Mouse (Mus musculus): ENCODE measurements at regions not wholly inside any gene's neighbourhood (a gene's known extent, or its start where the extent isn't known, plus 50 kb on each side); places are given as distances from the start of the nearest gene placed in this dataset.
A peak's percentile ranks its signal among the peaks of the same experiment; 100 is the strongest.

DNA sequence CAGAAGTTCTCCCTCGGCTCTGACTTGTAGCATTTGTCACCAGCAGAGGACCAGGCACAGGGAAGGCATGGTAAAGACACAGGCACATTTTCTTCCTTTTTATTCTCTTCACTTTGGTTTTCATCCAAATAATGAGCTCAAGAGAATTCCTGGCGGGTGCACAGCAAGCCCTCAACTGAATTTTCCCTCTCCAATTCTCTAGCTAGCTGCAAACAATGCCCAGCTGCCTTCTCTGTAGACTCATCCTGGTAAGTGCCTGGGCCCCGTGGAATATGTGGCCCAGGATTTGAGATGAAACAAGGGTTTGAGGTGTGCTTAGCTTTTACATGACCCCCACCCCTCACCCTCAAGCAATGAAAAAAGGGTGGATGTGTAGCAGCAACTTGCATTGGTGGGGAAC is 90.4 kb downstream of the Otol1 start:
- H3K4me3 ChIP-seq: no peak overlapping the region
- H3K9me3 ChIP-seq: no peaks in the 10 kb centered on the region
- ATAC-seq (ENCODE audit: low FRiP score, low read depth): no peak
- H3K36me3 ChIP-seq: no peaks in the 10 kb centered on the region
- H3K9ac ChIP-seq: no peak overlapping the region
- no peak overlapping the region for H3K4me2 ChIP-seq
- H3K27ac ChIP-seq (replicated peaks): no peak overlapping the region
- H3K27me3 ChIP-seq: no peaks in the 10 kb centered on the region
- 42% methylated on average over 3 of the region's 3 CpGs for WGBS
- no peaks in the 10 kb centered on the region for H3K4me1 ChIP-seq (replicated peaks)

DNA sequence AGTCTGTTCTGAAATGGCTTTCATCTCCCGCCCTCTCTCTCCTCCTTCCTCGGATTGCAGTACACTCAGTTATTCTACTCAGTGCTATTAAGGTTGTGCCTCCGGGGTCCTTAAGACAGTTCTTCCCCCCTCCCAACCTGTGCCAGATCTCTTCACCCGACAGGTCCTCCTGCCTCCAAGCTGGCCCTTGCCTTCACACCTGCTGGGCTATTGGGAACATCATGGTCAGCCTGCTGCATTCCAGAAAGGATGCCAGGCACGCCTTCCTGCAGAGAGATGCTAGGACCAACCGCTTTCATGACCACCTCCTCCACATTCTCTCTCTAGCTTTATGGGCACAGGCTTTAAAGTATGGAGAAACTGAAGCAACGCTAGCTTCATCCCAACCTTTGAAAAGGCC is 94.7 kb downstream of the Otol1 start:
- H3K4me2 ChIP-seq: no peak overlapping the region

DNA sequence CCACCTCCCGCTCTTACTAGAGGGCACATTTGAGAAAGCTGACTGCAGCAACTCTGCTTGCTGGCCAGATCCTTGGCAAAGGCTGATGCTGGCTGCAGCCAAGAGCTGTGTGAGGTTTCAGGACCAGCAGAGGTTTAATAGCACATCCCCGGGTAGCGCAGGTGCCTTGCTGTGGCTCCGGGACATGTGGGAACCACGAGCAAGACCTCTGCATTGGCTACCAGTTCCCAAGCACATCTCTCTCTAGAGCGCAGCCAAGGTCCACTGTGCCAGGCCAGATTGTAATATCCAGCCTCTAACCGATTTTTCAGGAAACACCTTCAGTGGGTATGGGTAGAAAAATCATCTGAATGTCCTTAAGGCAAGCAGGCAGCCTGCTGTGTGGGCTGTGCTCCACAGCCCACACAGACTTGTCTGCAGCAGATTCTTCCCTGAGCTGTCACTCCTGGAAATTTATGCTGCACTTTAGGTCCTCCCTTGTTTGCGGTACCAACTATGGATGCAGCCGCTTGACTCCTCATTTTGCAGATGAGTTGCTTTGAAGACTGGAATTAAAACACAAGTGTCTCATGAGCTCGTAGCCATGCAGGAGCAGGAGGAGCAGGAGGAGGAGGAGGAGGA is 95.3 kb downstream of the Otol1 start:
- peak; percentile 31; the same call in 1 of the 2 replicates for ATAC-seq (ENCODE audit: low FRiP score, low read depth)
- no peak overlapping the region for H3K4me3 ChIP-seq
- no peak overlapping the region for H3K9ac ChIP-seq
- H3K27ac ChIP-seq (replicated peaks): no peak overlapping the region
- no peaks in the 10 kb centered on the region for H3K27me3 ChIP-seq
- H3K9me3 ChIP-seq: no peaks in the 10 kb centered on the region
- H3K36me3 ChIP-seq: no peaks in the 10 kb centered on the region
- no peak overlapping the region for H3K4me2 ChIP-seq
- H3K4me1 ChIP-seq (replicated peaks): peaks cover 8% of the 10 kb centered on the region
- 54% methylated on average over 10 of the region's 10 CpGs for WGBS

More for the DNA sequence above, 94.7 kb downstream of the Otol1 start:
- H3K9me3 ChIP-seq: no peaks in the 10 kb centered on the region
- H3K9ac ChIP-seq: no peak overlapping the region
- H3K4me3 ChIP-seq: no peak overlapping the region
- no peaks in the 10 kb centered on the region for H3K36me3 ChIP-seq
- peaks cover 8% of the 10 kb centered on the region for H3K4me1 ChIP-seq (replicated peaks)
- WGBS: 55% methylated on average over 7 of the region's 7 CpGs
- ATAC-seq (ENCODE audit: low FRiP score, low read depth): no peak
- no peaks in the 10 kb centered on the region for H3K27me3 ChIP-seq
- no peak overlapping the region for H3K27ac ChIP-seq (replicated peaks)

GRCm38 (mm10) chr3:70103983-70104827 is 96.8 kb downstream of the Otol1 start:
- Histone ChIP-seq H3K4me3 (peak overlapping the region; percentile 37), H3K36me3 (no peaks in the 10 kb centered on the region), H3K9ac (peak overlapping the region; percentile 59), H3K4me1 (replicated peaks) (peaks cover 8% of the 10 kb centered on the region), H3K9me3 (no peaks in the 10 kb centered on the region), H3K4me2 (peak overlapping the region; percentile 75), H3K27me3 (no peaks in the 10 kb centered on the region), H3K27ac (replicated peaks) (peak overlapping the region; percentile 62)
- ATAC-seq (ENCODE audit: low FRiP score, low read depth): peak; percentile 36; the same call in 1 of the 2 replicates
- WGBS: 7% methylated on average over 21 of the region's 21 CpGs

GRCm38 (mm10) chr3:70104828-70105399 is 97.5 kb downstream of the Otol1 start:
- Histone ChIP-seq H3K4me2 (peak overlapping the region; percentile 75), H3K27me3 (no peaks in the 10 kb centered on the region), H3K4me3 (peak overlapping the region; percentile 37), H3K4me1 (replicated peaks) (peaks cover 8% of the 10 kb centered on the region), H3K9me3 (no peaks in the 10 kb centered on the region), H3K9ac (peak overlapping the region; percentile 59), H3K27ac (replicated peaks) (peak overlapping the region; percentile 62; the same call in 1 of the 2 replicates), H3K36me3 (no peaks in the 10 kb centered on the region)
- 15% methylated on average over 7 of the region's 7 CpGs for WGBS
- peak; percentile 31; the same call in 1 of the 2 replicates for ATAC-seq (ENCODE audit: low FRiP score, low read depth)

- Histone ChIP-seq H3K27me3 (no peaks in the 10 kb centered on the region), H3K4me2 (no peak overlapping the region), H3K36me3 (no peaks in the 10 kb centered on the region), H3K27ac (replicated peaks) (no peak overlapping the region), H3K9me3 (no peaks in the 10 kb centered on the region), H3K4me1 (replicated peaks) (peaks cover 8% of the 10 kb centered on the region), H3K9ac (no peak overlapping the region), H3K4me3 (no peak overlapping the region)
- 58% methylated on average over 1 of the region's 1 CpGs for WGBS
- no peak for ATAC-seq (ENCODE audit: low FRiP score, low read depth)
Observed at GRCm38 (mm10) chr3:70105561-70105960, 98.1 kb downstream of the Otol1 start.

GRCm38 (mm10) chr3:70106141-70106540 is 98.7 kb downstream of the Otol1 start:
- Histone ChIP-seq H3K4me1 (replicated peaks) (peaks cover 8% of the 10 kb centered on the region), H3K9me3 (no peaks in the 10 kb centered on the region), H3K36me3 (no peaks in the 10 kb centered on the region), H3K27me3 (no peaks in the 10 kb centered on the region), H3K4me3 (no peak overlapping the region), H3K4me2 (no peak overlapping the region), H3K9ac (no peak overlapping the region), H3K27ac (replicated peaks) (no peak overlapping the region)
- WGBS: 68% methylated on average over 2 of the region's 2 CpGs
- ATAC-seq (ENCODE audit: low FRiP score, low read depth): no peak

DNA sequence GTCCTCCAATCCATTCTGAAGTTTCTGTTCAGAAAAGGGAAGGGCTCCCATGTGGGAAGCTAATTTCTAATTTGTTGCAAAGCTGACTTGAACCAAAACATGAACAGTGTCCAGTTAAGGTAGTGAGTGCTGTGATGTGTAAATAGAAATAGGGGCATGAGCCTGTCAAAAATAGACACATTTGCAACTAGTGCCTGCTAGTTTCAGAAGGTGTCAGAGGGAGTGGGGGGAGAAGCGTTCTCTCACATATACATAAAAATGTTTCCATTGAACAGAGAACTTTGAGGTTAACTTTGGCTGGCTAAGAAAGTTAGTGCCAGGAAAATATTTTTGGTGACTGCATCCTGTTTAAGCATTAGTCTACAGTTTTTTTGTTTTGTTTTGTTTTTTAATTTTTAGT is 118.8 kb downstream of the Otol1 start:
- no peak overlapping the region for H3K9ac ChIP-seq
- no peak for ATAC-seq (ENCODE audit: low FRiP score, low read depth)
- H3K4me2 ChIP-seq: no peak overlapping the region
- WGBS: 95% methylated on average over 1 of the region's 1 CpGs
- no peaks in the 10 kb centered on the region for H3K4me1 ChIP-seq (replicated peaks)
- no peak overlapping the region for H3K4me3 ChIP-seq
- H3K27me3 ChIP-seq: no peaks in the 10 kb centered on the region
- H3K9me3 ChIP-seq: no peaks in the 10 kb centered on the region
- H3K36me3 ChIP-seq: no peaks in the 10 kb centered on the region
- no peak overlapping the region for H3K27ac ChIP-seq (replicated peaks)

GRCm38 (mm10) chr3:70130241-70131029 is 123.0 kb downstream of the Otol1 start:
- WGBS: 88% methylated on average over 8 of the region's 8 CpGs
- H3K4me1 ChIP-seq (replicated peaks): no peaks in the 10 kb centered on the region
- H3K4me3 ChIP-seq: no peak overlapping the region
- no peaks in the 10 kb centered on the region for H3K9me3 ChIP-seq
- H3K9ac ChIP-seq: no peak overlapping the region
- no peak for ATAC-seq (ENCODE audit: low FRiP score, low read depth)
- H3K27ac ChIP-seq (replicated peaks): no peak overlapping the region
- H3K36me3 ChIP-seq: no peaks in the 10 kb centered on the region
- H3K27me3 ChIP-seq: no peaks in the 10 kb centered on the region
- no peak overlapping the region for H3K4me2 ChIP-seq

GRCm38 (mm10) chr3:70134963-70135362 is 127.5 kb downstream of the Otol1 start:
- Histone ChIP-seq H3K36me3 (no peaks in the 10 kb centered on the region), H3K9ac (no peak overlapping the region), H3K4me3 (no peak overlapping the region), H3K4me2 (no peak overlapping the region), H3K4me1 (replicated peaks) (no peaks in the 10 kb centered on the region), H3K9me3 (no peaks in the 10 kb centered on the region), H3K27me3 (no peaks in the 10 kb centered on the region), H3K27ac (replicated peaks) (no peak overlapping the region)
- WGBS: 49% methylated on average over 2 of the region's 2 CpGs
- 0 out of 2 replicates have a peak, but pooled peaks have one; percentile 15 for ATAC-seq (ENCODE audit: low FRiP score, low read depth)

DNA sequence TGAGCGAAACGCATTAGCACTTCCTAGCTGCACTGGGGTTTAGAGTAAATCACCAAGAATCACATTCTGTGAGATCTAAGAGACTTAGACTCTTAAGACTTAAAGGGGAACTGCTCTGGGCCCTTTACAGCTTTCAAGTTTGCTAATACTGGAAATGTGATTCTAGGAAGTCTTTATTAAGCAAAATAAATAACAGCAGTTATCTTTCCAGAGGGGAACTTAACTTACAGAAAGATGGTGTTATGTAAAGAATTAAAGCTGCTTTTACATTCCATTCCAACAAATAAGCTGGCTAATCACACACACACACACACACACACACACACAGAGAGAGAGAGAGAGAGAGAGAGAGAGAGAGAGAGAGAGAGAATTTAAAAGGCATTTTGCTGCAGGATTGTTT is 131.1 kb downstream of the Otol1 start:
- no peak overlapping the region for H3K9ac ChIP-seq
- H3K4me2 ChIP-seq: no peak overlapping the region
- H3K4me3 ChIP-seq: no peak overlapping the region
- H3K36me3 ChIP-seq: no peaks in the 10 kb centered on the region
- no peak overlapping the region for H3K27ac ChIP-seq (replicated peaks)
- no peak for ATAC-seq (ENCODE audit: low FRiP score, low read depth)
- no peaks in the 10 kb centered on the region for H3K27me3 ChIP-seq
- no peaks in the 10 kb centered on the region for H3K4me1 ChIP-seq (replicated peaks)
- WGBS: 78% methylated on average over 2 of the region's 2 CpGs
- H3K9me3 ChIP-seq: no peaks in the 10 kb centered on the region

Measured in hindbrain, embryonic 15.5 days (tissue).